Mouse (Mus musculus): ENCODE results near the gene Lat2. TPM values are rescaled to one million over a fixed set of nuclear protein-coding genes. Genes with fewer than 3 reads are reported as not detected.

Gene Lat2
- total RNA-seq (2023) = 232 to 260 TPM (median 237 TPM) in 4 replicates

GRCm38 (mm10) chr5:134614802-134615201, at the start of gene Lat2:
TSS of gene Lat2 (minus strand) at chr5:134615025.

DNA sequence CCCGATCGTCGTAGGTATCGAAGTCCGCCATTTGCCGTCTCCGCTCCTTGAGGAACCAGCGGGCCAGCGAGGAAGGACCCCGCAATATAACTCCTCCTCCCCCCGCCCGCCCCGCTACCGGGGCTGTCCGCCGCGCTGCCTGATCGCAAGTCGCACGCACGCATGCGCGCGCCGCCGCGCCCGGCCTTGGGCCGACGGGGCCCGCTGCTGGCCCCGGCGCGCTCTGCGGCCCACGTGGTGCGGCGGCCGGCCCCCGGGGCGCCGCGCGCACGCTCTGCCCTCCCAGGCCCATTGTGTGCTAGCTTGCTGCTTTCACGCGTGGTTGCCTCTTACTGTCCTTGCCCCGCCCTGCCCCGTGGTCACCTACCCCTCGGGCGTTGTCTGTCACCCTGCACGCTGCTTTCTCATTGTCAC, 24.5 kb upstream of the Lat2 start, which contains the start of gene Eif4h:
Gene Eif4h, minus strand, starts transcription at position 222 of the 414 bp plus-strand sequence.

GRCm38 (mm10) chr5:134581146-134581545, 33.7 kb downstream of the Lat2 start, which contains the start of gene Rfc2:
TSS of gene Rfc2 (plus strand) at chr5:134581366.

GRCm38 (mm10) chr5:134560071-134560449, 54.8 kb downstream of the Lat2 start, which contains the start of gene Syna:
TSS of gene Syna (minus strand) at chr5:134560171.

GRCm38 (mm10) chr5:134552110-134552972, 62.5 kb downstream of the Lat2 start, which contains the start of gene Clip2:
TSS of gene Clip2 (minus strand) at chr5:134552434.

Other genes with a start within 250 kb of the Lat2 start
- gene Gtf2ird1, start 158.3 kb downstream of the Lat2 start, total RNA-seq (2023) = 0.79 to 4.1 TPM (median 2.4 TPM) in 4 replicates
- 7.2 to 8.7 TPM (median 7.3 TPM) in 4 replicates for gene Clip2, start 62.6 kb downstream of the Lat2 start, total RNA-seq (2023)
- gene Syna, start 54.9 kb downstream of the Lat2 start, total RNA-seq (2023) = 0.57 to 0.67 TPM in 2 of 4 replicates, not detected in the others
- 128 to 145 TPM (median 138 TPM) in 4 replicates for gene Rfc2, start 33.7 kb downstream of the Lat2 start, total RNA-seq (2023)
- 273 to 290 TPM (median 279 TPM) in 4 replicates for gene Eif4h, start 24.5 kb upstream of the Lat2 start, total RNA-seq (2023)
- 15.5 to 21.9 TPM (median 18.0 TPM) in 4 replicates for gene Limk1, start 73.6 kb upstream of the Lat2 start, total RNA-seq (2023)
- 0.16 TPM in 1 of 4 replicates, not detected in the others for gene Eln, start 132.3 kb upstream of the Lat2 start, total RNA-seq (2023)